Mouse (Mus musculus): ENCODE measurements around the gene Nckap5. TPM values are rescaled to one million over a fixed set of nuclear protein-coding genes. Genes with fewer than 3 reads are reported as not detected.
A peak's percentile ranks its signal among the peaks of the same experiment; 100 is the strongest.

Gene Nckap5
- total RNA-seq, 2 experiments from 2014 or later, result 0.87 to 0.97 TPM

- DNase-seq (ENCODE audit: low spot score), result no peak
These were observed 63.6 kb downstream of the Nckap5 start for GRCm38 (mm10) chr1:126766971-126767370.

GRCm38 (mm10) chr1:126765506-126766170 is 65.0 kb downstream of the Nckap5 start:
- DNase-seq (ENCODE audit: low spot score), result no peak

GRCm38 (mm10) chr1:126764201-126764600 is 66.4 kb downstream of the Nckap5 start:
- DNase-seq (ENCODE audit: low spot score), result no peak

GRCm38 (mm10) chr1:126763192-126763591 is 67.4 kb downstream of the Nckap5 start:
- no peak for DNase-seq (ENCODE audit: low spot score)

- no peak for DNase-seq (ENCODE audit: low spot score)
These were observed 70.2 kb downstream of the Nckap5 start for GRCm38 (mm10) chr1:126760386-126760785.

GRCm38 (mm10) chr1:126755682-126756081 is 74.9 kb downstream of the Nckap5 start:
- DNase-seq (ENCODE audit: low spot score), result peak; percentile 41

GRCm38 (mm10) chr1:126753611-126754010 is 77.0 kb downstream of the Nckap5 start:
- no peak for DNase-seq (ENCODE audit: low spot score)

GRCm38 (mm10) chr1:126752247-126753037 is 78.2 kb downstream of the Nckap5 start:
- DNase-seq (ENCODE audit: low spot score), result no peak

- DNase-seq (ENCODE audit: low spot score), result no peak
These were observed 79.5 kb downstream of the Nckap5 start for GRCm38 (mm10) chr1:126751137-126751536.

- no peak for DNase-seq (ENCODE audit: low spot score)
These were observed 80.4 kb downstream of the Nckap5 start for GRCm38 (mm10) chr1:126750156-126750555.

- DNase-seq (ENCODE audit: low spot score), result no peak
These were observed 82.7 kb downstream of the Nckap5 start for GRCm38 (mm10) chr1:126747914-126748313.

- no peak for DNase-seq (ENCODE audit: low spot score)
These were observed 85.0 kb downstream of the Nckap5 start for GRCm38 (mm10) chr1:126745482-126746136.

GRCm38 (mm10) chr1:126744631-126745305 is 85.8 kb downstream of the Nckap5 start:
- DNase-seq (ENCODE audit: low spot score), result no peak

GRCm38 (mm10) chr1:126738291-126738640 is 92.3 kb downstream of the Nckap5 start:
- no peak for DNase-seq (ENCODE audit: low spot score)

- DNase-seq (ENCODE audit: low spot score), result peak; percentile 26
These were observed 92.9 kb downstream of the Nckap5 start for GRCm38 (mm10) chr1:126737554-126738290.

GRCm38 (mm10) chr1:126731691-126732090 is 98.9 kb downstream of the Nckap5 start:
- no peak for DNase-seq (ENCODE audit: low spot score)

- DNase-seq (ENCODE audit: low spot score), result no peak
These were observed 104.1 kb downstream of the Nckap5 start for GRCm38 (mm10) chr1:126726400-126727055.

GRCm38 (mm10) chr1:126725628-126726367 is 104.8 kb downstream of the Nckap5 start:
- DNase-seq (ENCODE audit: low spot score), result no peak

- DNase-seq (ENCODE audit: low spot score), result no peak
These were observed 108.7 kb downstream of the Nckap5 start for GRCm38 (mm10) chr1:126721917-126722316.

All from gastrocnemius, adult 18-20 months (tissue).